Mouse (Mus musculus) macrophage (primary cell): ENCODE results near the gene Neurl1a. TPM values are rescaled to one million over a fixed set of nuclear protein-coding genes. Genes with fewer than 3 reads are reported as not detected.
A peak's percentile ranks its signal among the peaks of the same experiment; 100 is the strongest.

Source experiments
- H3K27ac ChIP-seq: fragments of 350-480 bp; formaldehyde crosslinking; 2 replicates; pipeline ENCODE4 v1.9.0; 2021
- H3K36me3 ChIP-seq: fragments of 350-480 bp; formaldehyde crosslinking; 2 replicates; pipeline ENCODE4 v1.9.0; 2021; ENCODE audit errors: inconsistent target
- H3K4me3 ChIP-seq: fragments of 350-480 bp; formaldehyde crosslinking; 2 replicates; pipeline ENCODE4 v1.9.0; 2021; ENCODE audit errors: inconsistent target
- H3K79me2 ChIP-seq: fragments of 350-480 bp; formaldehyde crosslinking; 2 replicates; pipeline ENCODE4 v1.9.0; 2021; ENCODE audit errors: inconsistent target
- WGBS: methylation state at CpG from one replicate; pipeline ENCODE4 v1.1.7; 2026; ENCODE audit warnings: inconsistent platforms; ENCODE audit not compliant: missing documents; 5-methylcytosine and 5-hydroxymethylcytosine counted together
- polyA plus RNA-seq: library from polyadenylated mRNA; stranded (reverse); fragments of 250-400 nt; gene quantifications from 3 replicates; pipeline ENCODE4 v1.2.4, GENCODE M21; 2018; ENCODE audit warnings: inconsistent platforms

Neurl1a gene
- polyA plus RNA-seq, 1 experiment from 2014 or later, result 0.17 TPM

GRCm38 (mm10) chr19:47151332-47152061 is 27.1 kb upstream of the Neurl1a start:
- no peak overlapping the region for H3K27ac ChIP-seq
- WGBS, result 47% methylated on average over 32 of the region's 32 CpGs
- H3K79me2 ChIP-seq, result no peaks in the 10 kb centered on the region
- H3K36me3 ChIP-seq, result no peaks in the 10 kb centered on the region
- no peak overlapping the region for H3K4me3 ChIP-seq

GRCm38 (mm10) chr19:47152062-47152369 is 26.6 kb upstream of the Neurl1a start:
- WGBS, result 73% methylated on average over 12 of the region's 12 CpGs
- Histone ChIP-seq H3K4me3 (no peak overlapping the region), H3K79me2 (no peaks in the 10 kb centered on the region), H3K36me3 (no peaks in the 10 kb centered on the region), H3K27ac (no peak overlapping the region)

GRCm38 (mm10) chr19:47153767-47154166 is 24.9 kb upstream of the Neurl1a start:
- Histone ChIP-seq H3K4me3 (no peak overlapping the region), H3K79me2 (no peaks in the 10 kb centered on the region), H3K27ac (no peak overlapping the region), H3K36me3 (no peaks in the 10 kb centered on the region)
- WGBS, result 100% methylated on average over 5 of the region's 7 CpGs

- Histone ChIP-seq H3K27ac (no peak within 1 kb of the TSS), H3K36me3 (no peaks in the 10 kb centered on the region), H3K79me2 (no peaks in the 10 kb centered on the region), H3K4me3 (no peak within 1 kb of the TSS)
- WGBS, result 87% methylated on average over 11 of the region's 11 CpGs
These were observed 21.0 kb upstream of the Neurl1a start, which contains the start of gene Calhm3 for GRCm38 (mm10) chr19:47157664-47158063. Gene Calhm3, minus strand, starts transcription at chr19:47157764.

- no peaks in the 10 kb centered on the region for H3K36me3 ChIP-seq
- 74% methylated on average over 4 of the region's 4 CpGs for WGBS
These were observed 17.0 kb upstream of the Neurl1a start for GRCm38 (mm10) chr19:47161669-47162068.

GRCm38 (mm10) chr19:47163176-47163744 is 15.4 kb upstream of the Neurl1a start:
- Histone ChIP-seq H3K4me3 (no peak overlapping the region), H3K27ac (no peak overlapping the region), H3K79me2 (no peaks in the 10 kb centered on the region), H3K36me3 (no peaks in the 10 kb centered on the region)
- WGBS, result 91% methylated on average over 6 of the region's 6 CpGs

More at GRCm38 (mm10) chr19:47161669-47162068, 17.0 kb upstream of the Neurl1a start:
- H3K4me3 ChIP-seq, result no peak overlapping the region
- no peak overlapping the region for H3K27ac ChIP-seq
- no peaks in the 10 kb centered on the region for H3K79me2 ChIP-seq

GRCm38 (mm10) chr19:47166758-47167157 is 11.9 kb upstream of the Neurl1a start:
- H3K79me2 ChIP-seq, result no peaks in the 10 kb centered on the region

GRCm38 (mm10) chr19:47167617-47168214 is 10.9 kb upstream of the Neurl1a start:
- Histone ChIP-seq H3K79me2 (no peaks in the 10 kb centered on the region), H3K36me3 (no peaks in the 10 kb centered on the region), H3K27ac (no peak overlapping the region), H3K4me3 (no peak overlapping the region)
- WGBS, result 69% methylated on average over 6 of the region's 7 CpGs

More at GRCm38 (mm10) chr19:47166758-47167157, 11.9 kb upstream of the Neurl1a start:
- WGBS, result 81% methylated on average over 3 of the region's 3 CpGs
- H3K4me3 ChIP-seq, result no peak overlapping the region
- H3K36me3 ChIP-seq, result no peaks in the 10 kb centered on the region
- H3K27ac ChIP-seq, result no peak overlapping the region

- Histone ChIP-seq H3K79me2 (no peaks in the 10 kb centered on the region), H3K4me3 (peak overlapping the region; percentile 5; the same call in 1 of the 2 replicates), H3K36me3 (no peaks in the 10 kb centered on the region), H3K27ac (no peak overlapping the region)
- WGBS, result 11% methylated on average over 13 of the region's 13 CpGs
These were observed 10.4 kb upstream of the Neurl1a start for GRCm38 (mm10) chr19:47168223-47168622.

GRCm38 (mm10) chr19:47168793-47169412 is 9.7 kb upstream of the Neurl1a start:
- WGBS, result 20% methylated on average over 11 of the region's 11 CpGs
- Histone ChIP-seq H3K79me2 (no peaks in the 10 kb centered on the region), H3K27ac (no peak overlapping the region), H3K36me3 (no peaks in the 10 kb centered on the region), H3K4me3 (peak overlapping the region; percentile 5; the same call in 1 of the 2 replicates)

- Histone ChIP-seq H3K36me3 (no peaks in the 10 kb centered on the region), H3K79me2 (no peaks in the 10 kb centered on the region), H3K27ac (no peak overlapping the region), H3K4me3 (no peak overlapping the region)
- WGBS, result 48% methylated on average over 3 of the region's 3 CpGs
These were observed 4.1 kb upstream of the Neurl1a start for GRCm38 (mm10) chr19:47174515-47174914.

- Histone ChIP-seq H3K79me2 (no peaks in the 10 kb centered on the region), H3K27ac (no peak overlapping the region), H3K36me3 (no peaks in the 10 kb centered on the region), H3K4me3 (no peak overlapping the region)
- 83% methylated on average over 1 of the region's 2 CpGs for WGBS
These were observed 3.1 kb upstream of the Neurl1a start for GRCm38 (mm10) chr19:47175472-47175871.

- no peaks in the 10 kb centered on the region for H3K36me3 ChIP-seq
- H3K4me3 ChIP-seq, result no peak overlapping the region
- H3K79me2 ChIP-seq, result no peaks in the 10 kb centered on the region
- no peak overlapping the region for H3K27ac ChIP-seq
- 100% methylated on average over 2 of the region's 2 CpGs for WGBS
These were observed 1.6 kb upstream of the Neurl1a start for GRCm38 (mm10) chr19:47176916-47177505.

- H3K36me3 ChIP-seq, result no peaks in the 10 kb centered on the region
- no peak overlapping the region for H3K4me3 ChIP-seq
- H3K79me2 ChIP-seq, result no peaks in the 10 kb centered on the region
- no peak overlapping the region for H3K27ac ChIP-seq
- 36% methylated on average over 10 of the region's 10 CpGs for WGBS
These were observed 619 bp upstream of the Neurl1a start for GRCm38 (mm10) chr19:47178001-47178400.
